Mouse (Mus musculus) hindbrain, embryonic 14.5 days (tissue): ENCODE measurements at regions not wholly inside any gene's neighbourhood (a gene's known extent, or its start where the extent isn't known, plus 50 kb on each side); places are given as distances from the start of the nearest gene placed in this dataset.

Source experiments
- ATAC-seq: fragments of 200-750 bp; cut with Nextera tagmentation; 2 replicates; pipeline ENCODE4 v1.8.0; 2017; ENCODE audit warnings: moderate number of reproducible peaks, mild to moderate bottlenecking, moderate TSS enrichment, moderate library complexity; ENCODE audit not compliant: low FRiP score
- DNase-seq: peaks from one replicate; pipeline ENCODE4 v3.0.0-alpha.2; 2015; ENCODE audit warnings: low spot score
- H3K27ac ChIP-seq: fragments of 300-500 bp; sonication (generic); 2 replicates; pipeline ENCODE4 v1.5.1; 2014; ENCODE audit warnings: mild to moderate bottlenecking, moderate library complexity
- H3K27me3 ChIP-seq: fragments of 300-500 bp; sonication (generic); 2 replicates; pipeline ENCODE4 v1.6.1; 2014; ENCODE audit warnings: mild to moderate bottlenecking, low read length, mixed read lengths; ENCODE audit not compliant: control insufficient read depth, insufficient read depth
- H3K36me3 ChIP-seq: fragments of 300-500 bp; sonication (generic); replicated peaks from 2 replicates; pipeline ENCODE4 v1.6.1; 2014; ENCODE audit not compliant: control insufficient read depth, insufficient read depth
- H3K4me1 ChIP-seq: fragments of 300-500 bp; sonication (generic); replicated peaks from 2 replicates; pipeline ENCODE4 v1.6.1; 2014; ENCODE audit warnings: antibody characterized with exemption, low read length, mixed read lengths; ENCODE audit not compliant: control insufficient read depth, insufficient read depth
- H3K4me2 ChIP-seq: fragments of 300-500 bp; sonication (generic); replicated peaks from 2 replicates; pipeline ENCODE4 v1.6.1; 2014; ENCODE audit warnings: mild to moderate bottlenecking, moderate library complexity
- H3K4me3 ChIP-seq: fragments of 300-500 bp; sonication (generic); replicated peaks from 2 replicates; pipeline ENCODE4 v1.5.1; 2014; ENCODE audit warnings: mild to moderate bottlenecking, low read length
- H3K9ac ChIP-seq: fragments of 300-500 bp; sonication (generic); 2 replicates; pipeline ENCODE4 v1.6.1; 2014
- H3K9me3 ChIP-seq: fragments of 300-500 bp; sonication (generic); 2 replicates; pipeline ENCODE4 v1.6.1; 2016; ENCODE audit warnings: low read length; ENCODE audit not compliant: control insufficient read depth
- WGBS: fragments of 180-500 bp; shearing (Covaris S2); extraction: QIAGEN DNeasy Blood & Tissue Kit; methylation state at CpG from one replicate; pipeline ENCODE4 v1.1.7; 2014; 5-methylcytosine and 5-hydroxymethylcytosine counted together

GRCm38 (mm10) chr6:51057229-51057628 is 375.2 kb upstream of the Nfe2l3 start:
- Histone ChIP-seq H3K4me2 (no peak overlapping the region), H3K27me3 (no peaks in the 10 kb centered on the region), H3K27ac (peak overlapping the region; percentile 71), H3K36me3 (no peaks in the 10 kb centered on the region), H3K4me1 (peaks cover 27% of the 10 kb centered on the region), H3K9ac (no peak overlapping the region), H3K4me3 (no peak overlapping the region), H3K9me3 (no peaks in the 10 kb centered on the region)
- DNase-seq: peak; percentile 68
- ATAC-seq: peak; percentile 81
- WGBS: 14% methylated on average over 7 of the region's 7 CpGs

- H3K4me1 ChIP-seq: peaks cover 17% of the 10 kb centered on the region
- 60% methylated on average over 7 of the region's 7 CpGs for WGBS
- no peaks in the 10 kb centered on the region for H3K36me3 ChIP-seq
- H3K27me3 ChIP-seq: no peaks in the 10 kb centered on the region
- peak overlapping the region; percentile 7; the same call in 1 of the 2 replicates for H3K27ac ChIP-seq
- no peak for ATAC-seq
- H3K9ac ChIP-seq: no peak overlapping the region
- DNase-seq: no peak
- no peak overlapping the region for H3K4me3 ChIP-seq
- H3K9me3 ChIP-seq: no peaks in the 10 kb centered on the region
- H3K4me2 ChIP-seq: no peak overlapping the region
Observed at GRCm38 (mm10) chr6:51059923-51060847, 372.3 kb upstream of the Nfe2l3 start.

- 41% methylated on average over 17 of the region's 17 CpGs for WGBS
- ATAC-seq: no peak
Observed at GRCm38 (mm10) chr6:51060848-51061535, 371.5 kb upstream of the Nfe2l3 start.

GRCm38 (mm10) chr6:51065156-51065555 is 367.3 kb upstream of the Nfe2l3 start:
- Histone ChIP-seq H3K36me3 (no peaks in the 10 kb centered on the region), H3K4me1 (peaks cover 17% of the 10 kb centered on the region), H3K27ac (no peak overlapping the region), H3K9ac (no peak overlapping the region), H3K9me3 (no peaks in the 10 kb centered on the region), H3K4me3 (no peak overlapping the region), H3K4me2 (no peak overlapping the region), H3K27me3 (no peaks in the 10 kb centered on the region)
- ATAC-seq (no peak), DNase-seq (no peak)
- WGBS: 75% methylated on average over 6 of the region's 6 CpGs

More at GRCm38 (mm10) chr6:51060848-51061535, 371.5 kb upstream of the Nfe2l3 start:
- H3K27ac ChIP-seq: peak overlapping the region; percentile 7; the same call in 1 of the 2 replicates
- H3K9ac ChIP-seq: no peak overlapping the region
- DNase-seq: no peak
- H3K36me3 ChIP-seq: no peaks in the 10 kb centered on the region
- peaks cover 17% of the 10 kb centered on the region for H3K4me1 ChIP-seq
- H3K4me3 ChIP-seq: no peak overlapping the region
- no peaks in the 10 kb centered on the region for H3K27me3 ChIP-seq
- H3K9me3 ChIP-seq: no peaks in the 10 kb centered on the region
- no peak overlapping the region for H3K4me2 ChIP-seq

GRCm38 (mm10) chr6:51067332-51067731 is 365.1 kb upstream of the Nfe2l3 start:
- Histone ChIP-seq H3K4me1 (peaks cover 18% of the 10 kb centered on the region), H3K9ac (no peak overlapping the region), H3K27ac (no peak overlapping the region), H3K36me3 (no peaks in the 10 kb centered on the region), H3K9me3 (no peaks in the 10 kb centered on the region), H3K4me3 (no peak overlapping the region), H3K4me2 (no peak overlapping the region), H3K27me3 (no peaks in the 10 kb centered on the region)
- ATAC-seq (no peak), DNase-seq (no peak)
- 68% methylated on average over 11 of the region's 11 CpGs for WGBS

- Histone ChIP-seq H3K27me3 (no peaks in the 10 kb centered on the region), H3K4me3 (no peak overlapping the region), H3K36me3 (no peaks in the 10 kb centered on the region), H3K9ac (no peak overlapping the region), H3K27ac (peak overlapping the region; percentile 62; the same call in 1 of the 2 replicates), H3K4me2 (no peak overlapping the region), H3K9me3 (no peaks in the 10 kb centered on the region), H3K4me1 (peaks cover 18% of the 10 kb centered on the region)
- DNase-seq: no peak
- 32% methylated on average over 5 of the region's 5 CpGs for WGBS
- no peak for ATAC-seq
Observed at GRCm38 (mm10) chr6:51069945-51070344, 362.5 kb upstream of the Nfe2l3 start.

- WGBS: 31% methylated on average over 9 of the region's 9 CpGs
- no peaks in the 10 kb centered on the region for H3K27me3 ChIP-seq
- no peak for ATAC-seq
- H3K27ac ChIP-seq: no peak overlapping the region
- H3K36me3 ChIP-seq: no peaks in the 10 kb centered on the region
- peaks cover 18% of the 10 kb centered on the region for H3K4me1 ChIP-seq
- H3K4me2 ChIP-seq: no peak overlapping the region
- H3K4me3 ChIP-seq: no peak overlapping the region
- H3K9me3 ChIP-seq: no peaks in the 10 kb centered on the region
- no peak overlapping the region for H3K9ac ChIP-seq
- no peak for DNase-seq
Observed at GRCm38 (mm10) chr6:51071243-51071642, 361.2 kb upstream of the Nfe2l3 start.

GRCm38 (mm10) chr6:51075026-51075425 is 357.4 kb upstream of the Nfe2l3 start:
- Histone ChIP-seq H3K4me2 (no peak overlapping the region), H3K9ac (no peak overlapping the region), H3K9me3 (no peaks in the 10 kb centered on the region), H3K4me3 (no peak overlapping the region), H3K4me1 (peaks cover 37% of the 10 kb centered on the region), H3K36me3 (no peaks in the 10 kb centered on the region), H3K27me3 (no peaks in the 10 kb centered on the region), H3K27ac (peak overlapping the region; percentile 26; the same call in 1 of the 2 replicates)
- 63% methylated on average over 8 of the region's 8 CpGs for WGBS
- DNase-seq (no peak), ATAC-seq (no peak)
